Mouse (Mus musculus): ENCODE results near the gene Gnao1.

The Gnao1 gene

DNA sequence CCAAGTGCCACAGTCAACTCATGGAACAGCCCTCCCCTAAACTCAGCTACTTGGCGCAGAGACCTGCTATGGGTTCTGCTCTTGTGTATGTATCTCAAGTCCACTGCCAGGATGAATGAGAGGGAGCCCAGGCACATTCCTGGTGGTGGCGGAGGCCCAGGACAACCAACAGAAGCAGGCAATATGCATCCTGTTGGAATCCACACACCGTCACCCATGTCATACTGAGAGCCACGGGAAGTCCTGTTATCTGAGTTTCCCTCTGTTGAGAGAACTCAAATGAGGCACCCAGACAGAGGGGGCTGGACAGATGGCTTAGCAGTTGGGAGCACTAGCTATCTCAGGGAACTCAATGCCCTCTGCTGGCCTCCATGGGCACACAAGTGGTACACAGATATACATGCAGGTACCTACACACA lies 131.9 kb downstream of the Gnao1 start:
- no peak for DNase-seq (ENCODE audit: low spot score in 2 of 2)

DNA sequence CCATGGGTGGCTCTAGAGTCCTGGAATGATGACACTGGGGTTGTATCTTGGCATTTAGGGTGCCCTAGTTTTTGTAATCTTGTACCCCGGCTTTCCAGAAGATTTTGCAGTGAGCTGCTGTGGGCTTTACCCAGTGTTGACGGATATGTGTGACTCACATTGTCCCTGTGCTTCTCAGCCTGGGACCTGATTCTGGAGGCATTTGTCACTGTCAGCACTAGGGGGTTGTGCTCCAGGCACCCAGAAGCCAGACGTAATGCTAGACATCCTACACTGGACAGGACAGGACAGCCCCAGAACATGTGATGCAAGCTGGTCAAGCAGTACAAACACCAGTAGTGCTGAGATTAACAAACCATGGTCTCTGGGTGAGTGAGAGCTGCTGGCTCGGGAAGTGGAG lies 136.0 kb downstream of the Gnao1 start:
- no peak for DNase-seq (ENCODE audit: low spot score in 2 of 2)

DNA sequence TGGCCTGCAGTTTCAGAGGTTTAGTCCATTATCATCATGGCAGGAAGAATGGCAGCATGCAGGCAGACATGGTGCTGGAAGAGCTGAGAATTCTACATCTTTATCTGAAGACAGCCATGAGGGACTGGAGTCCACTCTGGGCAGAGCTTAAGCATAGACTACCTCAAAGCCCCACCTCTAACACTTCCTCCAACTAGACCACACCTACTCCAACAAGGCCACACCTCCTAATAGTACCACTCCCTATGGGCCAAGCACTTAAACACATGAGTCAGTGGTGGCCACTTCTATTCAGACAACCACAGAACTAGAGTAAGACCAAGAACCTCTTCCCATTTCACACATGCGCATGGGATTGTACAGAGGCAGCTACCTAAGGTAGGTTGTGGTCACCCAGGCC lies 136.6 kb downstream of the Gnao1 start:
- no peak for DNase-seq (ENCODE audit: low spot score in 2 of 2)

DNA sequence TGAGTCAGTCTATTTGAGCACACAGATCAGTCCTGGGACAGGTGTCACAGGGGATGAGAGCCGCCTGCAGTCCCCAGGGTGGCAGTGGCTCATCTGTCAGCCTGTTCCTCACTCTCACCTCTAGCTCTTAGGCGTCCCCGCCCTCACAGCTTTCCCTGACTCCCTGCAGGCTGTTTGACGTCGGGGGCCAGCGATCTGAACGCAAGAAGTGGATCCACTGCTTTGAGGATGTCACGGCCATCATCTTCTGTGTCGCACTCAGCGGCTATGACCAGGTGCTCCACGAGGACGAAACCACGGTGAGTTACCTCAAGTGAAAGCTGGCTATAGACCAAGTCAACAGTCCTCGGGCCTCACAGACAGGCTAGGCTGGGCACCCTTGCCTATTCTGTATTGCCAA lies 140.4 kb downstream of the Gnao1 start:
- no peak for DNase-seq (ENCODE audit: low spot score in 2 of 2)

DNA sequence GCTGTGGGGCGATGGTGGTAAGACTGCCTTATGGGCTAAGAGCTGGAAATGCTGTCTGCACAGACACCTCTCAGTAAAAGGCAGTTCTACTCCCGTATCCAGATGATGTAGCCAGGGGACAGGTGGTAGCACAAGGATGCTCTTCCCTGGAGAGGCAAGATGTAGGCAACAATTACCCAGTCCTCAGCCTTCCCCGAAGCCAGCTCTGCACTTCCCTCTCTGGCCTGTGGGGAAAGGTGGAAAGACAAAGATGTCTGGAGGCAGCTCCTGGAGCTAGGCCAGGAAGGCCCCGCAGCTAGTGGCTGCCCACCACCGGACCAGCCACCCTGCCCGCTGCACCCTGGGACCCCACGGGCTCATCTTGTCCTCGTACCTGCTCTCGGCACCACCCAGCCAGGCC lies 142.7 kb downstream of the Gnao1 start:
- DNase-seq (ENCODE audit: low spot score in 2 of 2) = no peak

DNA sequence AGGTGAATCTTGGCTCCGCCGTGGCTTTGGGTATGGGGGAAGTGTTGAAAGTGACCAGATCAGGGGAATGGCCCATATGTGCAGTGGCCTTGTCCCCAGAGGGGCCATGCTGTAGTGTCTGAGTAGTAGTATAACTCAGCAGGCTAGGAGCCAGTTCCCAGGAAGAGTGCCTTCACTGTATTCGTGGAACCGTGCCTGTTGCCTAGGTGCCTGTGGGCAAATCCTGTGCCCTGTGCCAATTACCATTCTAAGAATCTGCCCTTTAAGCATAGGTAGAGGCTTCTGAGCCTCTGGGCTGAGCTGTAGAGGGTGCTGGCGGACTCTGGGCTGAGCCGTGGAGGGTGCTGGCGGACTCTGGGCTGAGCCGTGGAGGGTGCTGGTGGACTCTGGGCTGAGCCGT lies 148.6 kb downstream of the Gnao1 start:
- DNase-seq (ENCODE audit: low spot score in 2 of 2) = no peak

DNA sequence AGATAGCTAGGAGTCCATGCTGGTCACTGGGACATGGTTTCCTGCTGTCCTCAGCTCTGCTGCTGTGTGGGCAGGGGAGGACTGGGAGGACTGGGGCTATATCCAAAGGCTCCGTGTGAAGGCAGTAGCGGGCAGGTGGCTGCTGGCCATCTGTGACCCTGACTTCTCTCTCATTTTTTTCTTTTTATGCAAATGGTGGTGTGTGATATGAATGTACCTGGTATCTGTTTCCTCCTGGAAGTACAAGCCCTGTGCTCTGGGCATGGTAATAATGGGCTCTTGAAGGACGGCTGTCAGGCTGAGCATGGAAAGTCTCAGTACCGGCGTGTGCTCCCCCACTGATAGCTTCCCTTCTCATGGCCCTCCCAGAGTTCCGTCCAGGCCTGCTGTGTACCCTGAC lies 151.1 kb downstream of the Gnao1 start:
- no peak for DNase-seq (ENCODE audit: low spot score in 2 of 2)

DNA sequence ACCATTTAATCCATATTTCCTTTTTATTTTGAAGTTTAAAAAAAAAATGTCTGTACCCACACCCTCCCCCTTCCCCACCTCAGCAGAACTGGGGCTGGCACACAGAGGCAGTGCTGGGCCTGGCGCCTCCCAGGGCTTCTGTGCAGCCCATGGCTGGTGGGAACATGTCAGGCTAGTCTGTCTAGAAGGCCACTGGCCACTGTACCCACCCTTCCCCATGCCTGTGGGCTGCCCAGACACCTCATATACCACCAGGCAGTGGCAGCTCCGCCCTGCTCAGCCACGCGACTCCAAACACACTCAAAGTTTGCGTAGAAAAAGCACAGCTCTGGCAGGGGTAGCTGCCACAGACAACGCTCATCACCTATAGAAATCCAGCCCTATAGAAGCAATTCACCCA lies 158.5 kb downstream of the Gnao1 start:
- DNase-seq (ENCODE audit: low spot score in 2 of 2) = no peak

DNA sequence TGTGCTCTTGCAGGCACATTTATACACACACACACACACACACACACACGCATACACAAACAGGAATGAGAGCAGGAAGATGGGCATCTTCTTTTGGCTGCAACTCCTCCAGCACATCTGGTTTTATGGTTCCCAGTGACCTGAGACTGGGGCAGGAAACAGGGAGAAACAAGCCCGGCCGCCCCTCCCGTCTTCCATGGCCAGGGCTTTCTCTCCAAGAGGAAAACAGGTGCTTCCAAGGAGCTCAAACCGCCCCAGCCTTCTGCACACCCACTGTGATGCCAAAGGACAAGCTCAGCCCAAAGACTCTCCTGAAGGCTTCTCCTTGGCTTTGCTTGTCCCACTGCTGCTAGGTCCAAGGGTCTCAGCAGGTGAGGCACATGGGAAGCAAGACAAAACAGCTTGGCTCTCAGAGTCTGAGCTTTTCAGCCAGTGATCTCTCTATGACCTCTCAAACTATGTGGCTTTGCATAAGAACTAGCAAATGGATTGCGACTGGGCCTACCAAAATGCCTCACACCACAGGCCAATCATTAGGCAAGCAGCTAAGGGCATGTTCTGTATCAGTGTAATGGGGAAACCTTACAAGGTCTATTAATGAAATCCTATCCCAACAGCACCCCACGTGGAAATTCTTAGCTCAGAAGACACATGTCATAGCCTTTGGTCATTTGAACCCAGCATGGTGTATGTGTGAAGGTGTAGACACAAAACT lies 160.0 kb downstream of the Gnao1 start:
- no peak for DNase-seq (ENCODE audit: low spot score in 2 of 2)

DNA sequence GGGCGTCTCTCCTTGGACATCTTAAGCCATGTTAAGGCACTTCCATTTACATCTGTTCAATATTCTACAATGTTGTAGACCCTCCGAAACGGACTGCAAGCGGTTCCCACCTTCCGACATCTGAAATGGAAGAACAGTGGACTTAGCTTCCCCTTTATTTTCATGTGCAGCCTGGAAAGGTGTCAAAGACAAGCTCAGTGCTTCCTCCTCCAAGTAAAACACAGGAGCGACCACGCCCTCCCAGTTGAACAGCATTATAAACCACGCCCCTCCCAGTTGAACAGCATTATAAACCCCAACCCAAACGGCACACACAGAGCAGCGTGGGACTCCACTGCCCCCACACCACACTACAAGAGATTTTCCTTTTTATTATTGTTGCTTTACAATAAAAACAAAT lies 161.7 kb downstream of the Gnao1 start:
- no peak for DNase-seq (ENCODE audit: low spot score in 2 of 2)

DNA sequence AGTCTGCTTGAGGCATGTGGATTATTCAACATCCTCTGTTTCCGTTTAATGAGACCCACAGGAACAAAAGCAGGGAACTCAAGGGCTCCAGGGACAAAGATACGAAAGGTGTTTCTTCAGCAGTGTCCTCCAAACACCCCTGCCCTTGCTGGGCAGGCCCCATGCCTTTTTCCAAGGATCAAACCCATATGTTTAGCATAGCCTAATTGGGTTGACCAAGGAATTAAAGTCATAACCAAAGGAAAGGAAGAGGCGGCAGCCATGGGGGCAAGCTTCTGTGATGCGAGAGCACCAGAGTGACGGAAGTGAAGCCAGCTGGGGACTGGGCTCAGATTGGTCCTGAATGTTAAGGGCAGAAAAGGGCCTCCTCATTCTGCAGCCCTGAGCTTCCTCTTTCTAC lies 162.4 kb downstream of the Gnao1 start:
- no peak for DNase-seq (ENCODE audit: low spot score in 2 of 2)

DNA sequence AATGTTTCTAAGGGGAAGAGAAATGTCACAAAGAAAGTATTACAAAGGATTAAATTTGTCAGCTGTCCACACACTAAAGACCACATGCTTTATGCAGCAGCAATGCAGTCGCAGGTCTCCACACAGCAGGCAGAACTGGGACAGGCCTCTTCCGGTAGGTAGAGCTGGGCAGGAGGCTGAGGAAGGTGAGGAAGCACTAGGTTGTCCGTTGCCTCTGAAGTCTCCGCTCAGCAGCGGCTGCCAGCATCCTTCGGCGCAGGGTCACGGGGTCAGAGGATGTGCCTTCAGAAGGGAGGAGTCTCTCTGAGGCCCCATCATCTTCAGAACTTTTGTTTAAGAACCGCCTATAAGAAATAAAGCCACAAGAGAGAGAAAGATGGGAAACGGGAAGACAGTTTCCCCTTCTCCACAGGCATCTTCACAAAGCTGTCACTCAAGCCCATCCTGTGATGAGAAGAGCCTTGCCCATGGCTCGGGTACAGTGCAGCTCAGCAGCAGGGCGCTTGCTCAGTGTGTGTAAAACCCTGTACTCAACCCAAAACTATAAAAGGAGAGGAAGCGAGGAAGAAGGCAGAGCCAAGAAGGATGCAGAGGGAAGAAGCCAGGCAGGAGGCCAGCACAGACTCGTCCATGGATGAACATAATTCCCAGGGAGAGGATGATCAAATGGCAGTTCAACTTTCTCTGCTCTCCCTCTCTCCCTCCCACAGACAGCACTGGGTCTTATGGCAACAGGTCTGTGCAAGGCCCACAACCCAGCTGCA lies 163.4 kb downstream of the Gnao1 start:
- no peak for DNase-seq (ENCODE audit: low spot score in 2 of 2)

DNA sequence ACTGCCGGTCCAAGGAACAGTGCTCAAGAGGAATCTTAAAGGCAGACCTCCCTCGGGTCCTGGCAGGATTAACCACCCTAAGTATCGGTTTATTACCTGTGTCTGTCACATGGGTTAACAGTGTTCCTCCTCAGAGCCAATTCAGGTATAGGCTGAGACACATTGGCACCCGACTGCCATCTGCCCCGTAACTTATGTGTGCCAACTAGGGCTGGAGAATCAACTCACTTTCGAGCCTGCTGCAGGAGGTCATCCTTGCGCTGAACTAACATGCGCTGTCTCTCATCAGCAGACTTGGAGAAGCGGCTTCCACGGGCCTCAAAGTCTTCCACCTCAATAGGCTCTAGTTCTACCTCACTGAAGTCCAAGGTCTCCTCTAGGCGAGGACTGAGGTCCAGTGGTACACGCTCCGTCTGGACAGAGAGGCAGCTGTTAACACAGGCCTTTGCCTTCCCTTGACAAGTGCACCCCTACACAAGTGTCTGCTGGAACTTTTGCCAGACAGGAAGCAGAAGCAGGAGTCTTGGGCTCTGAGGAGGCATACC lies 164.1 kb downstream of the Gnao1 start:
- DNase-seq (ENCODE audit: low spot score in 2 of 2) = no peak

DNA sequence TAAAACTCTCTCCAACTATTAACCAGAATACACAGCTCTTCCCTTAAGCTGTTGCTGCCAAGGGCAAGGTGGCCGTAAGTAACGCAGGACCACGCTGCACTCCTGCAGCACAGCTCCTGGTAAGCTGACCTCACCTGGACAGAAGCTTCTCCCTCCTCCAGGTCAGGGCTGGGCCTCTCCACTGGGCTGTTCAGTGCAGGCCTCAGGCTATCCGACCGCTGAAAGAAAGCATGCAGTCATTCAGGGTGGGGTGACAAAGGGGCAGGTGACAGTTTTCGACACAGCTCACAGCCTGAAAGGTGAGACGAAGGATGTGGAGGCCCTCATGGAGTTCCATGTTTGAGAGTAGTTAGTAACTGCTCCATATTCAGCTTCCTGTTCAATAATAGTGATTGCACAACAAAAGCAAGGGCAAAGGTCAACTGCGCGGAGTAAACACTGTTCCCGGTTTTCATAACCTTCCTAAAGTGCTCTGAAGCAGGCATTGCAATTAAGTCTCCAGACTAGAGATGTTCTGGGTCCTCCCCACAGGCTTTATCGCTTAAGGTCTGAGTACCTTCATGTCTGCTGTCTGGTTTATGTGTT lies 164.9 kb downstream of the Gnao1 start:
- no peak for DNase-seq (ENCODE audit: low spot score in 2 of 2)

DNA sequence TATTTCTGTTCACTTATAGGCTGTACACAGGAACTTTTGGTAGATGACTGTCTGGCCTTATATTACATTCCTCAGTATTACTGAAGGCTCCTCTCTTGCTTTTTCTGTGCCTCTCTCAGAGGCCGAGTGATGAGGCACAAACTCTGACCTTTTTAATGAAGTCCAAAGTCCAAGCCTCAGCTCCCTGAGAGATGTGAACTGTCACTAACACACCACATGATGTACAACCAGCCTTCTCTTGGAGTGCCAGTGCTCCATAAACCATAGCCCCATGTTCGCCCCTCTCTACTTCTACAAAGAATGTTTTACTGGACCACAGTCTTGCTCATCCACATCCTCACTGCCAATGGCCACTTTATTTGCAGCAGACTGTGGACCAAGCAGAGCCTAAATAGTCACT lies 165.6 kb downstream of the Gnao1 start:
- no peak for DNase-seq (ENCODE audit: low spot score in 2 of 2)

DNA sequence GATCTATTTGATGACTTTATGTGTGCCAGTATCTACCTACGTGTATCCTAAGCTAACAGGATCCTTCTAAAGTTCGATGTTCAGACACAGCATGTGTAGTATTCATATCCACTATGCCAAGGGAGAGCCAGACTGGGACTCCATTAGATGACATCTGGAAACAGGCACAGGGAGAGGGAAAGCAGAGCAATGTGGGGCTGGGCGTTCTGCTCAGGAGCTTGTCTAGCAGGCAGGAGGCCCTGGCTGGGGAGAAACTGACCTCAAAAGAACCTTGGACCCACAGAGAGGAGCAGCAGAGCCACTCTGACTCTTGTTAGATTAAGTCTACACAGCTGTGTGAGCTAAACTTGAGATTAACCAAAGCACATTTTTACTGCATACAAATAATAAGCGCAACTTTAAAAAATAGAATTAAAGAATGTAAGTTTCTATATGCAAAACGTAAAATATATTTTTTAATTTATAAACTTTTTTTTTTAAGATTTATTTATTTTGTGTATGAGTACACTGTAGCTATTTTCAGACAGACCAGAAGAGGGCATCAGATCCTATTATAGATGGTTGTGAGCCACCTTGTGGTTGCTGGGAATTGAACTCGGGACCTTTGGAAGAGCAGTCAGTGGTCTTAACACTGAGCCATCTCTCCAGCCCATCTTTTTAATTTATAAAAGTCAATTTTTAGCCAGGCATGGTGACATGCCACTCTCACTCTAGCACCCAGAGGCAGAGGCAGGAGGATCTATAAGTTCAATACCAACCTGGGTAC lies 166.9 kb downstream of the Gnao1 start:
- DNase-seq (ENCODE audit: low spot score in 2 of 2) = no peak

DNA sequence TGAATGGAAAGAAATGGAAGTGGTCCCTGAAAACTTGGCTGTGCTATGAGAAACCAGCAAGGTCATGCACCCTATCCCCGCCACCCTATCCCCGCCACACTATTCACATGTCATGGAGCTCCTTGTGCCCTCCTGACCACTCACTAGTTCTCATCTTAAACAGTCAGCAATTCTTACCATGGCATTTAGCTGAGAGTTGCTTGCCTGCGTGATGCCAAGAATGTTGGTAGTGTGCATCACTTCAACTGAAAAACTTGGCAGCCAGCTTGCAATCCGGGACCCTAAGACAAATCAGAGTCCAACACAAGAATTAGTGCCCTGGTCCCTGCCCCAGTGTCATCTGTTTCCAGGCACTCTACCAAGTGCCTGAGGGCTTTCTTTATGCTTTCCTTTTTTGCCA lies 170.4 kb downstream of the Gnao1 start:
- DNase-seq (ENCODE audit: low spot score in 2 of 2) = no peak

DNA sequence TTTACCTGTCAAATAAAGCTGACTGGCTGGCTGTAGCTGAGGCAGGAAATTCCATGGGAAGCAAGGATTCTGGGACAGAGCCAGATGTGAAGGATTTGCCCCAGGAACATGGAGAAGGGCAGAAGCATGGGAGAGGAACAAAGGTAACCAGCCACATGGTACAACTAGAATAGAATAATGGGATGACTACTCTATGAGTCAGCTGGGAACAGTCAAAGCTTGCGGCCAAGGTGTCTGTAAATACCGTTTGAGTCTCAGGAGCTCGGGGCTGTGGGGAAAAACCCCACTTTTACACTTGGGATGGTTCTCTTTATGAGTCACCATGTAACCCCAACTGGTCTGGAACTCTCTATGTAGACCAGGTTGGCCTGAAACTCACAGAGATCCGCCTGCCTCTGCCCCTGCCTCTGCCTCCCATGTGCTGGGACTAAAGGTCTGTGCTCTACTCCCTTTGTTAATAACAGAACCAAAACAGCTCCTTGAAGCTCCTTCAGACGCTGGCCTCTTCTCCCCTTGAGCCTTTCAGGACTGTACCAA lies 172.0 kb downstream of the Gnao1 start:
- no peak for DNase-seq (ENCODE audit: low spot score in 2 of 2)

DNA sequence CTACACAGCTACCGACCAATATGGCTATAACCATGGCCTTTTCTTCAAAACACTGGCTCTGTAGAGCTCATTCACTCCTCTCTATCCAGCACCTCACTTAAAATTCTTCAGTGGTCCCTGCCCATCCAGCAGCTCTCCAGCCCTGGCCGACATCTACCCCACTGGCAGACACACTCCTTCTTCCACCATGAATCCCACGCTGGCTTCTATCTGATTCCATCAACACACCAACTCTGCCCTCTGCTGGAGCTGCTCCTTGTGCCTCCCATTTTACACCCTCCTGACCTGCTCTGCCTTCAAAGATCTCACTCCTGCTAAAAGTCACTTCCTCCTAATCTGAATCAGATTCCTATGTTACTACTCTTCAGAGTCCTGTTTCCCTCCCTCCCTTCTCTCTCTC lies 174.1 kb downstream of the Gnao1 start:
- DNase-seq (ENCODE audit: low spot score in 2 of 2) = no peak

DNA sequence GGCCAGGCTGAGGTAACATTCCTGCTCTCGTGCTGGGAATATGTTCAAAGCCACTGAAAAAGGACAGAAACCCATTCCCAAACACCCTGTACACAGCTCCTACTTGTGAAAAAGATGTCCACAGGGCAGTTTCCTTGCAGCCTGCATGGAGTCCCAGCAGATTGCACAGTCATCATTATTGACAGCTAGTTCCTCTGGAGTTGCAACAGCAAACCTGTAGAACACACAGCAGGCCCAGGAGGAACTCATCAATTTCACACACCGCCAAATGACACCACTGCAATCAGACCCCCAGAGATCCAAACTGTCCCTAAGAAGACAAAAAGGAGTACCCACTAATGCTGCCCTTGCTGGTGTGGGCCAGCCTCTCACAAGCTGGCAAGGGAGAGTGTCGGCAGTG lies 175.0 kb downstream of the Gnao1 start:
- DNase-seq (ENCODE audit: low spot score in 2 of 2) = no peak

DNA sequence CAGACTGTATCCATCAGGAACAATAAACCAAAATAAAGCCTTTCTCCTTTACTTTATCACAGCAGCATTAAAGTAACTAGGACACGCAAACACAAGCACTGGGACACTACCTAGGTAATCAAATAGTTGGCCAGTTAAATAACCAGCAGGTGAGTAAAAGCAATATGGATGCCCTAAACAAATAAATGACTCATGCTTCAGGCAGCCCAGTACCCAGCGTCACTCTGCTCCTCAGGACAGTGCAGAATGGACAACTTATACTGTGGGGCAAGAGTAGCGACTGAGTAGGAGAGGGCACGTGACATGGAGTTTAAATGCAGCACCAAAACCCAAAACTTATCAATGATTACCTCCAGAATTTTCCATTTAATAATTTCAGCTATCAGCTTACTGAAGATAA lies 180.0 kb downstream of the Gnao1 start:
- DNase-seq (ENCODE audit: low spot score in 2 of 2) = no peak

DNA sequence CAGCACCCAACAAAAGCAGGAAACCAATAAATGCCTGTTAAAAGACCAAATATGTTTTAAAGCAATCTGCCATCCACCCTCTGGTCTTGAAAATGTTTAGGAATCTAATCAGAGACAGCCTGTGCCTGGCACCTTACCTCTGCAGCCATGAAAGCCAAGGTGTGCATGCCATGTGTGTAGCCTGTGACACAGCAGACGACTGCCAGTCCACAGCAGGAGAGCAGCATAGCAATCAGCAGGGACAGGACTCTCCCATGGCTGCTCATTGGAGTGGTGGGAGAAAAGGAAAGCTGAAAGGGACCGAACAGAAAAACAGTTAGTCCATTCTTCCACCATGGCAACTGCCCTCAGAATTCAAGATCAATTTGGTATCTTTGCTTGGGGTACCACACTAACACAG lies 189.2 kb downstream of the Gnao1 start:
- no peak for DNase-seq (ENCODE audit: low spot score in 2 of 2)
